Mouse (Mus musculus) lung, embryonic 16.5 days (tissue): ENCODE data around the gene Rasgef1b. TPM values are rescaled to one million over a fixed set of nuclear protein-coding genes. Genes with fewer than 3 reads are reported as not detected.

Experiments
- ATAC-seq: fragments of 200-750 bp; cut with Nextera tagmentation; 2 replicates; pipeline ENCODE4 v1.8.0; 2017; ENCODE audit warnings: low read depth, mild to moderate bottlenecking, moderate library complexity
- H3K27ac ChIP-seq: fragments of 300-500 bp; sonication (generic); 2 replicates; pipeline ENCODE4 v1.5.1; 2014; ENCODE audit warnings: mild to moderate bottlenecking, control low read depth, low read length
- H3K27me3 ChIP-seq: fragments of 300-500 bp; sonication (generic); 2 replicates; pipeline ENCODE4 v1.6.1; 2014; ENCODE audit warnings: low read depth, low read length, mixed read lengths; ENCODE audit not compliant: control insufficient read depth, insufficient read depth
- H3K36me3 ChIP-seq: fragments of 300-500 bp; sonication (generic); 2 replicates; pipeline ENCODE4 v1.6.1; 2014; ENCODE audit warnings: low read length; ENCODE audit not compliant: control insufficient read depth, insufficient read depth
- H3K4me1 ChIP-seq: fragments of 300-500 bp; sonication (generic); replicated peaks from 2 replicates; pipeline ENCODE4 v1.6.1; 2014; ENCODE audit warnings: low read length, mixed read lengths; ENCODE audit not compliant: control insufficient read depth, insufficient read depth
- H3K4me2 ChIP-seq: fragments of 300-500 bp; sonication (generic); 2 replicates; pipeline ENCODE4 v1.6.1; 2014; ENCODE audit warnings: low read depth, low read length, control low read depth
- H3K4me3 ChIP-seq: fragments of 300-500 bp; sonication (generic); 2 replicates; pipeline ENCODE4 v1.5.1; 2014; ENCODE audit warnings: mild to moderate bottlenecking, low read length, control low read depth
- H3K9ac ChIP-seq: fragments of 300-500 bp; sonication (generic); 2 replicates; pipeline ENCODE4 v1.6.1; 2014; ENCODE audit warnings: low read length, control low read depth
- H3K9me3 ChIP-seq: fragments of 300-500 bp; sonication (generic); 2 replicates; pipeline ENCODE4 v1.6.1; 2016; ENCODE audit warnings: low read length; ENCODE audit not compliant: control insufficient read depth
- WGBS: fragments of 180-500 bp; shearing (Covaris S2); extraction: QIAGEN DNeasy Blood & Tissue Kit; methylation state at CpG from one replicate; pipeline ENCODE4 v1.1.7; 2014; 5-methylcytosine and 5-hydroxymethylcytosine counted together
- polyA plus RNA-seq: library from polyadenylated mRNA; unstranded; fragments of >200 nt; fragmentation: Nextera tagmentation; extraction: Ambion mirVana; gene quantifications from 2 replicates; pipeline ENCODE4 v1.2.1, GENCODE M21; 2015

Gene Rasgef1b
- 17.3 and 18.1 TPM in 2 replicates for polyA plus RNA-seq

DNA sequence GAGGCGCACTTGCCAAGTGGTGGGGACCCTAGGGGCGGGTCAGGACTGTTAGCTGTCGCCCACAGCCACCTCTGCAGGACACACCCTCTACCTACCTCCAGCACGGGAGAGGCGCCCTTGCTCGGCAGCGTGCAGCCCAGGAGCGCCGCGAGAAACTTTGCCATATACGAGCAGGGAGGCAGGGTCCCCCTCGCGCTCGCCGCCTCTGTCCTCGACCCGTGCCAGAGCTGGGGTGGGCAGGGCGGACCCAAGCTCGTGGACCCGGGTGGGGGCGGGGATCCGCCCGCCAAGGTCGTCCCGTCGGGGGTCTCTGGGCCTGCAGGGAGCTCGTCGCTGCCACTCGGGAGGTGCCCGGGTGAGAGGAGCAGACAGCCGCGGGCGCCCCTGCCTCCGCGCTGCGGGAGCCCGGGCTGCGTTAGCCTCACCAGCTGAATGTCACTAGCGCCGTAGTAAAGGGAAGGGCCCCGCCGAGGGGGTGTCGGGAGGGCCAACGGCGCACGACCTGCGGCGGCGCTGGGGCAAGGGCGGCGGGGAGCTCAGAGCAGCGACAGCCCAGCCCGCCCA lies at the start of gene Rasgef1b:
Gene Rasgef1b, minus strand, starts transcription at position 417 of the 564 bp plus-strand sequence.
- Histone ChIP-seq H3K4me2 (peak within 1 kb of the TSS; percentile 99), H3K27me3 (peaks cover 6% of the 10 kb centered on the region; the same call in 1 of the 2 replicates), H3K4me3 (peak within 1 kb of the TSS; percentile 75), H3K9ac (peak within 1 kb of the TSS; percentile 74), H3K4me1 (peaks cover 12% of the 10 kb centered on the region), H3K9me3 (no peaks in the 10 kb centered on the region), H3K36me3 (no peaks in the 10 kb centered on the region), H3K27ac (peak within 1 kb of the TSS; percentile 4; the same call in 1 of the 2 replicates)
- 0% methylated on average over 37 of the region's 53 CpGs for WGBS
- ATAC-seq: peak; percentile 92

GRCm38 (mm10) chr5:99775342-99775741 lies 46.5 kb upstream of the Rasgef1b start:
- Histone ChIP-seq H3K27me3 (no peaks in the 10 kb centered on the region), H3K9me3 (no peaks in the 10 kb centered on the region), H3K4me1 (no peaks in the 10 kb centered on the region), H3K27ac (no peak overlapping the region), H3K4me3 (no peak overlapping the region), H3K4me2 (no peak overlapping the region), H3K36me3 (no peaks in the 10 kb centered on the region), H3K9ac (no peak overlapping the region)
- 62% methylated on average over 16 of the region's 16 CpGs for WGBS
- no peak for ATAC-seq

DNA sequence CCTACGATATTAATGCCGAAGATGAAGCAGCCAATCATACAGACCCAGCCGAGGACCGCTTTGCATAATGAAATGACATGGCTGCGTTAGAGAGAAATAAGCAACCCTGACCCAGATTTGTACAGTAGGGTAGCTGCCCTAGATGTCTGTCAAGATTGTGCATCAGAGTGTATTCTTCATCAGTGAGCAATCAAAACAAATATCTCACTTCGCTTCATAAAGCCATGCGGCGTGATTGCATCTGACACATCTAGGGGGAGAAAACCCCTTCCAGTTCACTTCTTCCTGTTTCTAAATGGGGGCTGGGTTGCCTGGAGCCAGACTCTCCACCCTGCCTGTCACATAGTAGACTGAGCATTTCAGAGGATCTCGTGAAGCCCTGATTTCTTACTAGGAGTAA lies 44.4 kb upstream of the Rasgef1b start:
- Histone ChIP-seq H3K27ac (no peak overlapping the region), H3K4me2 (no peak overlapping the region), H3K9ac (no peak overlapping the region), H3K36me3 (no peaks in the 10 kb centered on the region), H3K4me1 (no peaks in the 10 kb centered on the region), H3K9me3 (no peaks in the 10 kb centered on the region), H3K27me3 (no peaks in the 10 kb centered on the region), H3K4me3 (no peak overlapping the region)
- ATAC-seq: no peak
- 73% methylated on average over 9 of the region's 9 CpGs for WGBS

DNA sequence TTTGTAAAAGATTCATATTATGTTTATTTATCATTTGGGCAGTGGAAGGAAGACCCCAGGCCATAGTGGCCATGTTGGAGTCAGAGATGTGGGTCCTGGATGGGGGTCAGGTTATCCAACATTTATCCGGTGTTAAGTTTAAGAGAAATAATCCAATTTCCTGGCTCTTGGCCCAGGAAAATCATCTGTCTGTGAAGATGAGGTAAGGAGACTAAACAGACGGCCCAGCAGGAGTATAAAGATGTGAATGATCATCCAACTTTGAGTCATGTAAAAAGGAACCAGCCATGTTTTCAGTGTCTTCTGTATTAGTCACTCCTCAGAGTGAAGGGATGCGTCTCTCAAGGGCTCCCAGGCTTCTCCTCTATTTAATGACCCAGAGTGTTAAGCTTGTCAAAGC lies 35.4 kb upstream of the Rasgef1b start:
- H3K4me1 ChIP-seq: no peaks in the 10 kb centered on the region
- H3K27ac ChIP-seq: no peak overlapping the region
- H3K4me2 ChIP-seq: no peak overlapping the region
- no peaks in the 10 kb centered on the region for H3K36me3 ChIP-seq
- ATAC-seq: no peak
- no peaks in the 10 kb centered on the region for H3K9me3 ChIP-seq
- no peak overlapping the region for H3K4me3 ChIP-seq
- WGBS: 63% methylated on average over 3 of the region's 3 CpGs
- no peak overlapping the region for H3K9ac ChIP-seq
- H3K27me3 ChIP-seq: no peaks in the 10 kb centered on the region

GRCm38 (mm10) chr5:99758859-99759258 lies 30.0 kb upstream of the Rasgef1b start:
- no peaks in the 10 kb centered on the region for H3K27me3 ChIP-seq
- ATAC-seq: no peak
- no peak overlapping the region for H3K4me3 ChIP-seq
- no peaks in the 10 kb centered on the region for H3K36me3 ChIP-seq
- H3K4me2 ChIP-seq: no peak overlapping the region
- WGBS: 75% methylated on average over 5 of the region's 5 CpGs
- H3K4me1 ChIP-seq: no peaks in the 10 kb centered on the region
- H3K27ac ChIP-seq: no peak overlapping the region
- no peak overlapping the region for H3K9ac ChIP-seq
- no peaks in the 10 kb centered on the region for H3K9me3 ChIP-seq

GRCm38 (mm10) chr5:99753843-99754242 lies 25.0 kb upstream of the Rasgef1b start:
- Histone ChIP-seq H3K9me3 (no peaks in the 10 kb centered on the region), H3K4me1 (no peaks in the 10 kb centered on the region), H3K4me2 (no peak overlapping the region), H3K9ac (no peak overlapping the region), H3K36me3 (no peaks in the 10 kb centered on the region), H3K27ac (no peak overlapping the region), H3K27me3 (no peaks in the 10 kb centered on the region), H3K4me3 (no peak overlapping the region)
- no peak for ATAC-seq
- WGBS: 75% methylated on average over 12 of the region's 12 CpGs

- Histone ChIP-seq H3K27ac (no peak overlapping the region), H3K4me2 (no peak overlapping the region), H3K9ac (no peak overlapping the region), H3K27me3 (no peaks in the 10 kb centered on the region), H3K4me3 (no peak overlapping the region), H3K9me3 (no peaks in the 10 kb centered on the region), H3K36me3 (no peaks in the 10 kb centered on the region), H3K4me1 (no peaks in the 10 kb centered on the region)
- 61% methylated on average over 13 of the region's 13 CpGs for WGBS
- ATAC-seq: no peak
These were observed 24.5 kb upstream of the Rasgef1b start for GRCm38 (mm10) chr5:99753368-99753767.

GRCm38 (mm10) chr5:99752670-99753231 lies 23.9 kb upstream of the Rasgef1b start:
- Histone ChIP-seq H3K36me3 (no peaks in the 10 kb centered on the region), H3K4me1 (no peaks in the 10 kb centered on the region), H3K27me3 (no peaks in the 10 kb centered on the region), H3K9ac (no peak overlapping the region), H3K27ac (no peak overlapping the region), H3K4me2 (no peak overlapping the region), H3K4me3 (no peak overlapping the region), H3K9me3 (no peaks in the 10 kb centered on the region)
- 73% methylated on average over 5 of the region's 5 CpGs for WGBS
- ATAC-seq: no peak

GRCm38 (mm10) chr5:99748417-99748816 lies 19.6 kb upstream of the Rasgef1b start:
- H3K27ac ChIP-seq: no peak overlapping the region
- H3K4me1 ChIP-seq: no peaks in the 10 kb centered on the region
- H3K4me3 ChIP-seq: no peak overlapping the region
- no peaks in the 10 kb centered on the region for H3K9me3 ChIP-seq
- H3K4me2 ChIP-seq: no peak overlapping the region
- no peaks in the 10 kb centered on the region for H3K27me3 ChIP-seq
- no peaks in the 10 kb centered on the region for H3K36me3 ChIP-seq
- ATAC-seq: no peak
- 76% methylated on average over 10 of the region's 10 CpGs for WGBS
- H3K9ac ChIP-seq: no peak overlapping the region
